Mouse (Mus musculus) bone marrow, adult 2 months (tissue): ENCODE data around the gene Il11ra1.
"Not testable (repeated sequence)": the region's sequence is repeated elsewhere in the genome, so short reads cannot be mapped to it uniquely, and the experiment has no call there.

Experiments used
- CTCF ChIP-seq: fragments of 200-500 bp; IDR thresholded peaks from 2 replicates; pipeline ENCODE4 v1.5.1; 2011; ENCODE audit warnings: low read length, control low read depth; ENCODE audit not compliant: control insufficient read depth, insufficient read depth
- POLR2A ChIP-seq: fragments of 200-500 bp; IDR thresholded peaks from 2 replicates; pipeline ENCODE4 v1.6.1; 2011; ENCODE audit warnings: low read depth, mild to moderate bottlenecking, control low read depth, low read length, borderline replicate concordance; ENCODE audit not compliant: control insufficient read depth

- TF ChIP-seq POLR2A, CTCF: not testable (repeated sequence)
These were observed 14.8 kb upstream of the Il11ra1 start for GRCm38 (mm10) chr4:41684931-41685453.
